Mouse (Mus musculus) monocyte, adult 2 months (primary cell): Measurements from ENCODE around the gene Rhbdl1.
"Not testable (repeated sequence)": the region's sequence is repeated elsewhere in the genome, so short reads cannot be mapped to it uniquely, and the experiment has no call there.

ENCODE experiments used
- DNase-seq, 2 experiments: peaks; one replicate each; pipeline ENCODE4 v3.0.0; 2022; ENCODE audit warnings: low spot score in 2 of 2, low read depth in 1 of 2

Rhbdl1 gene

DNA sequence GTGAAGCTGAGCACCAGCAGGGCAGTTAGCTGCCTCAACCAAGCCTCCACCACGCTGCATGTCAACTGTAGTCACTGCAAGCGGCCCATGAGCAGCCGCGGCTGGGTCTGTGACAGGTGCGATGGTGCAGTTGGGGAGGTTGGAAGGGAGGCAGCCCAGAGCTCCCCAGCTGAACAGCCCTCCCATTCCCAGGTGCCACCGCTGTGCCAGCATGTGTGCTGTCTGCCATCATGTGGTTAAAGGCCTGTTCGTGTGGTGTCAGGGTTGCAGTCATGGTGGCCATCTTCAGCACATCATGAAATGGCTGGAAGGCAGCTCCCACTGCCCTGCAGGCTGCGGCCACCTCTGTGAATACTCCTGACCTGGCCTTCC is 8.9 kb downstream of the Rhbdl1 start:
- no peak for DNase-seq

DNA sequence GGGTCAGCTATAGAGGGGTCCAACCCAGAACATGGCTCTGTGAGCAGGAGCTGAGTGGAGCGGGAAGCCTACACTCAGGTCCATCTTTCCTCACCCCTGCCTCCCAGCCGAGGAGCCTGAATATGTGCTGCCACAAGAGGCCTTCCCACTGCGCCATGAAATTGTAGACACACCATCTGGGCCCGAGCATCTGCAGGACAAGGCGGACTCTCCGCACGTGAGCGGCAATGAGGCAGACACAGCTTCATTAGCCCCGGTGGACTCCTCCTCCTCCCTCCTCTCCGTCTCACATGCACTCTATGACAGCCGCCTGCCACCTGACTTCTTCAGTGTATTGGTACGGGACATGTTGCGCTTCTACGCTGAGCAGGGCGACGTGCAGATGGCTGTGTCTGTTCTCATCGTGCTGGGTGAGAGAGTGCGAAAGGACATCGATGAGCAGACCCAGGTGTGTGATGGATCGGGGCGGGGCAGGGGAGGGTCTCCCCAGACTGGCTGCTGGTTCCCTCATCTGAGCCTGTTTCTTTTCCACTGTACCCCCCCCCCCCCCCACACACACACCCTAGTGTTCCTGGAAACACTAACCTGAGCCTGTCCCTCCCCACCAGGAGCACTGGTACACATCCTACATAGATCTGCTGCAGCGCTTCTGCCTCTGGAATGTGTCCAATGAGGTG is 9.4 kb downstream of the Rhbdl1 start:
- DNase-seq, result no peak

DNA sequence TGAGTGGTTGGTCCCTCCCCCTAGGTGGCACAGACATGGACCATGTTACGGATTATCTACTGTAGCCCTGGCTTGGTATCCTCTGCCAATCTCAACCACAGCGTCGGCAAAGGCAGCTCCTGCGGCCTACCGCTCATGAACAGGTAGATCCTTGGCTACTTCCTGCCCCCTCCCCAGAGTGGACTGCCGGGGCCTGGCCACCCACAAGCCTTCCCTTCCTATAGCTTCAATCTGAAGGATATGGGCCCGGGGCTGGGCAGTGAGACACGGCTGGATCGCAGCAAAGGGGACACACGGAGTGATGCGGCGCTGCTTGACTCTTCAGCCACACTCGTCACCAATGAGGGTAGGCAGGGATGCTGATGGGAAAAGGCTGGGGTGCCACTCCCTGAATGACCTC is 10.1 kb downstream of the Rhbdl1 start:
- no peak for DNase-seq

DNA sequence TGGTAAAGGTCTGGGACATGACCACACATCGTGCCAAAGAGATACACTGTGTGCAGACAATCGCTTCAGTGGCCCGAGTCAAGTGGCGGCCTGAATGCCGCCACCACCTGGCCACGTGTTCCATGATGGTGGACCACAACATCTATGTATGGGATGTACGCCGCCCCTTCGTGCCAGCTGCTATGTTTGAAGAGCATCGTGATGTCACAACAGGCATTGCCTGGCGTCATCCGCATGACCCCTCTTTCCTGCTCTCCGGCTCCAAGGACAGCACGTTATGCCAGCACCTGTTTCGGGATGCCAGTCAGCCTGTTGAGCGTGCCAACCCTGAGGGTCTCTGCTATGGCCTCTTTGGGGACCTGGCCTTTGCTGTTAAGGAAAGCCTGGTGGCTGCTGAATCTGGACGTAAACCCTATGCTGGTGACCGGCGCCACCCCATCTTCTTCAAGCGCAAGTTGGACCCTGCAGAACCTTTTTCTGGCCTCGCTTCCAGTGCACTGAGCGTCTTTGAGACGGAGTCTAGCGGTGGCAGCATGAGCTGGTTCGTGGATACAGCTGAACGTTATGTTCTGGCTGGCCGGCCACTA is 11.0 kb downstream of the Rhbdl1 start:
- DNase-seq, result no peak

DNA sequence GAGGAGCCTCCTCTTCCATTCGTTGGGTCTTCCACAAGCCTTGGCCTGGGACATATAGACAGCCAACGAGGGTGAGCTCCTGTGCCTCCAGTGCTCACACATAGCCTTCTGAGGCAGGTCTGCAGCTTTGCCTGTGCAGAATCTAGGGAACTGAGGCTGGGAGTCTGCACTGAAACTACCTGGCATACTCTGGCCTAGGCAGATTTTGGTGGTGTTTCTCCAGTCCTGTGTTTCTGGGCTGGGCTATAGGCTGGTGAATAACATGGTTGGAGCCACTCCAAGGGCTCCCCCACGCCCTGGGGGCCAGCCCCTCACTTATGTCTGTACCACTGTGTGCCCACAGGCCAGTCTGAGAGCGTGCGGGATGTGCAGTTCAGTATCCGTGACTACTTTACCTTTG is 11.8 kb downstream of the Rhbdl1 start:
- no peak for DNase-seq

DNA sequence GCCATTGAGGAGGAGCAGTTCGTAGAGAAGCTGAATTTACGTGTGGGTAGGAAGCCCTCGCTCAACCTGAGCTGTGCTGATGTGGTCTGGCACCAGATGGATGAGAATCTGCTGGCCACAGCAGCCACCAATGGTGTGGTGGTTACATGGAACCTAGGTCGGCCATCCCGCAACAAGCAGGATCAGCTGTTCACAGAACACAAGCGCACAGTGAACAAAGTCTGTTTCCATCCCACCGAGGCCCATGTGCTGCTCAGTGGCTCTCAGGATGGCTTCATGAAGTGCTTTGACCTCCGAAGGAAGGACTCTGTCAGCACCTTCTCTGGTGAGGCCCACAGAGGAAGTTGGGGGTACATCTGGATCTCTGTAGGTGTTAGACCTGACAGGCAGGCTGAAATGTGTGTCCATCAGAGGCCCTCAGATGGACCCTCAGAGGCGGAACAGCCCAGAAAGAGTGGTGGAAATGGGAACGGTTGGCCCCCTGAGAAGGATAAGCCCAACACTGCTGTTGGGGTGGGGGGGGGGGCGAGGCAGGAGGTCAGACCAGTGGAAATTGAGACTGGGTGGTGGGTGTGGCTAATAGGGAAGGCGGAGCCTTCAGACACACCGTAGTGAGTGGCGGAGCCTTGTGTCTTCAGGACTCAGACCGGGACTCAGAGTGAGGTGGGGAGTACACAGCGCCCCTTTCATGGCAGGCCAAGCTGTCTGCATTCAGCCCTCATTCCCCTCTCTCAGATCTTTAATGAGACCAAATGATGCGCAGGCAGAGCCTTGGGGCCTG is 12.5 kb downstream of the Rhbdl1 start:
- DNase-seq, result no peak

DNA sequence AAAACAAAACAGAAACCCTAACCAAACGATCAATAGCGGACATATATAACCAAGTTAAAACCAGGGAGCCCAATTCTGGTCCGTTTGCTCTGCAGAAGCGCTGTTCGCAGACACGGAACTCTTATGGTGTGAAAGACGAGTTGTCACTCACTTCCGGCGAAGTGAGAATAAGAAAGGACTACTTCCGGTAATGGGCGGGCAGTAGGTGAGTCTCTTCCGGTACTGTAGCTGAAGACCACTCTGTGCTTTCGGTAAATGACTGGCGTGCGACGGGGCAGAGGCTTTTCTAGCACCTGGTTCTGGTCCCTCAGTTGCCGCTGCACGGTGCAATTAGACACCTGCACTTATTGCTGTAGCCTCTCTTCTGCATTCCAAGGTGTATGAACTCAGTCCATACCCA is 13.6 kb downstream of the Rhbdl1 start, which contains the start of gene Wdr24:
Gene Wdr24, plus strand, starts transcription at position 176 of the 400 bp plus-strand sequence.
- peak in 1 of 2 experiments; percentile 44 for DNase-seq

DNA sequence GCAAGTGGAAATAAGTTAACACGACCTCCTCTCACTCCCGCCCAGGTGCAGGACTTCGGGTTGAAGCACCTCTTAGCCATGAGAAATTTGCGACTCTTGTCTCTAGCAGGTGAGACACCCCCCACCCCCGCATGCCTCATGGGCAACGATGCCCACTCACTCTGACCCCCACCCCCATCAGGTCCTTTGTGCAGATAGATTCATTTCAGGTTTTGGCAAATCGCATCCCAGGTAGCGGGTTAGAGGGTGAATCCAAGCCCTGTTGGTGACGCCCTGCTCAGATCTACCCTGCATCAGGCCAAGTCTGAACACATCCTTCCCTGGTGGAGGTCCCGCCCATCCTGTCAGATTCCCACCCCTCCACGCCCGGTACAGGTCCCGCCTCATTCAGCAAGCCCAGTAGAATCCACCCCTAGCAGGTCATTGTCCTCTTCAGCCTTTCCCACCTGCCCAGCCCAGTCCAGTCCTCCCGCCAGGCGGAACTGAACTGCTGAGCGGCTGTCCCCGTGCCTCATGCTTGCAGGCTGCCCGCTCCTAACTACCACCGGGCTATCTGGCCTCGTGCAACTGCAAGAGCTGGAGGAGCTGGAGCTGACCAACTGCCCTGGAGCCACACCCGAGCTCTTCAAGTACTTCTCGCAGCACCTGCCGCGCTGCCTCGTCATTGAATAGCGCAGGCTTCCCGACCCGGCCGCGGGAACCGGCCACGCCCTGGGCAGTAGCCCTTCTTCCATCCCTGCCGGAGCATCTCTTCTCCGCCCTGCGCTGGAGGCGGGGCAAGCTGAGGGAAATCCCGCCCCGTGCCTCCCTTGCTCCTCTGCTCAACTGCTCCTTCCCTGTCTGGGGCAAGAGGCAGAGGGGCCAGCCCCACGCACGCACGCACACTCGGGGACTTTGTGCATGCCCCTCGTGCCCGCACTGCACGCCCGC is 18.0 kb downstream of the Rhbdl1 start:
- DNase-seq, result no peak

DNA sequence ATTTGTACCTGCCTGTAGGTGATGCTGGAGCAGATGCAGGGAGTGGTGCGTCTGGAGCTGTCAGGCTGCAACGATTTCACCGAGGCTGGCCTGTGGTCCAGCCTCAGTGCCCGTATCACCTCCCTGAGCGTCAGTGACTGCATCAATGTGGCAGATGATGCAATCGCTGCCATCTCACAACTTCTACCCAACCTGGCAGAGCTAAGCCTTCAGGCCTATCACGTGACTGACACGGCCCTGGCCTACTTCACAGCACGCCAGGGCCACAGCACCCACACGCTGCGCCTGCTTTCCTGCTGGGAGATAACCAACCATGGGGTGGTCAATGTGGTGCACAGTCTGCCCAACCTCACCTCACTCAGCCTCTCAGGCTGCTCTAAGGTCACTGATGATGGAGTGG is 19.4 kb downstream of the Rhbdl1 start:
- DNase-seq, result no peak

DNA sequence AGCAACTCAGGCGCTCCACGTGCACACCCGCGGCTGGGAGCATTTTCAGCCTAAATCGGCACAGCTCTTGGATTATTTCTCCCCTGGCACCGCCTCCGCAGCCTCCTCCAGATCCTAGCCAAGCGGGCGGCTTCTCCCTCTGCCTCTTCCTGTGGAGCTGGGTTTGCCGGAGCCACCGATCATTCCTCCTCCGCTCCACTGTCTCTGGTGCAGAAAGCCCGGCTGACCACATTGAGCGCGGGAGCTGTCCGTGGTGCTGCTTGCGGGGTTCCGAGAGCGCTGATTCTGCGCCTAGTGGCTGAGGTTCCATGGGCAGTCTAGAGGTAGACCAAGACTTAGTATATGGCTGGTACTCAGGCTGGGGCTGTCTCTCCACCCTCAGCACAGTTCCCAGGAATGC is 23.6 kb downstream of the Rhbdl1 start:
- DNase-seq, result peak in 1 of 2 experiments; percentile 77

DNA sequence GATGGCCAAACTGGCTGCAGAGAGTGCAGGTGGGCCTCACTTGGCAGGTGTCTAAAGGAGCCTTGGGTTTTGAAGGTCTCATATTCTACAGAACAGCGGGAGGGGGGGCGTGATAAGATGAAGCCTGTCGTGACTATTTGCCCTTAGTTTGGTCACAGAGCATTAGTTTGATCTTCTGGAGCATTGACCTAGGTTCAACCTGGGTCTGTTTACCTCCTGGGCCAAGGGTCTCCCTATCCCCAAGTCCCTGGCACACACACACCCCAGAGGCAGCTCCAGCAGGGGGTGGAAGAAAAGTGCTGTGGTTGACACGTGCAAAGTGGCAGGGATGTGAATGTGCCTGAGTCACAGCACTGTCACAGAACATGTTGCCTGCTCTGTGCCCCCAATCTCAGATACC is 26.2 kb downstream of the Rhbdl1 start:
- no peak for DNase-seq

DNA sequence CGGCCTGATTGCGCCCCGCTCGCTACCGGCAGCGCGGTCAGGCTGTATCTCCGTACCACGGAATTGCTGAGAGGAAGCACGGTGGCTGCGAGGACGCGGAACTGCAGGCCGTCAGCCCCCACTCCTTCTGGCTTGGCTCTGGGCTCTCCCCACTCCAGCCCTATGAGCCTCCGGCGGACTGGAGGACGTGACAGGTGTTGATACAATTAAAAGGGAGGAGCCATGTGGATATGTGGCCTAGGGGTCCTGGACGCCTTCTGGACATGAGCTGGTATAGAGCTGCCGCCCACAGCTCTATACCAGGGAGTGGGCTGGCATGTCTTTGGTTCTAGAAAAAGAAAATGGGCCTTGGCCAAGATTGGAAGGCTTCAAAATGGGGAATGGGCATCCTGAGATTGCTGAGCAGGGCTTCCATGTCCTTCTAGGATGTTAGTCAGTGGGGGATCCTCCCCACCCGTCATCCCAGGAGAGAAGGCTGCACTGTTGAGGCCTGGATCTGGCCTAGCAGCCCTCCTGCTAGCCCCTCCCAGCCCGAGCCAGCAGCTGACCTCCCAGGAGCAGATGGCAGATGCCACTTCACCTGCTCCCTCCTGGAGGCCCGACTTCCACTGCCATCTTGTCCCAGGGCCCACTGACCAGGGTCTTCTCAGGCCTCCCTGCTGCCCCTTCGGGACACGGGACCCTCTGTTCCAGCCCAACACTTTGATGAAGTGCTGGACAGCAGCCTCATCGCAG is 27.3 kb downstream of the Rhbdl1 start:
- no peak for DNase-seq

DNA sequence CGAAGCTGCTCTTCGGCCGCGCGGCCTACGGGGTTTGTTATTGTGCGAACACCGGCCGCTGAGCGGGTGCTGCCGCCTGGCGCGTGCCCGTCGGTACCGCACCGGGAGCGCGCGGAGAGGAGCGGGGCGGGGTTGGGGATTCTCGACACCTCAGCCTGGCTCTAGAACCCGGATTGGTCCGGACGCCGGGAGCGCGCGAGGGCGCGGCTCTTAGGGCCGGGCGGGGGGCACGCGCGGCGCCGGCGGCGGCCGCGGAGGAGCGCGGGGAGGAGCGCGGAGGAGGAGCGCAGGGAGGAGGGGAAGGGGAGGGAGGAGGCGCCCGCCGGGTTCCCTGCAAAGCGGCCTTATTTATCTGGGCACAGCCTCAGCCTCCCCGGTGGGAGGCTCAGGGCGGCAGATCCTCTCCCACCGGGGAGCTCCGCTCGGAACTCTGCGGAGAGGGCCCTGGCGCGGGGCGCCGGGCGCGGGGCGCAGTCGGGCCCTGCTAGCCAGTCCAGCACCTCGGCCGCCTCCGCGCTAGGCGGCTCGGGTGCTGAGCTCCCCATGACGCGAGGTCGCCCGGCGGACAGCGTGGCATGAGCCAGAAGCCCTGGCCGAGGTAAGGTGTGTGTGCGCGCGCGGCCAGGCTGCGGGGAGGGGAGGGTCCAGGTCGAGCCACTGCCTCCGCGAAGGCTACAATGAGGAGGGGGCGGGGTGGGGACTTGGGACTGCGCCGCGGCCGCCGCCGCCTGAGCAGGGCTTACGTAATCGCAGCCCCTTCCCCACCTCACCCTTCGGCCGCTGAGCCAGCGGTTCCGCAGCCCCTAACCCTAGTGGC is 28.1 kb downstream of the Rhbdl1 start, which contains the start of gene Fbxl16:
Gene Fbxl16, plus strand, starts transcription at position 297 of the 817 bp plus-strand sequence.
- no peak for DNase-seq

DNA sequence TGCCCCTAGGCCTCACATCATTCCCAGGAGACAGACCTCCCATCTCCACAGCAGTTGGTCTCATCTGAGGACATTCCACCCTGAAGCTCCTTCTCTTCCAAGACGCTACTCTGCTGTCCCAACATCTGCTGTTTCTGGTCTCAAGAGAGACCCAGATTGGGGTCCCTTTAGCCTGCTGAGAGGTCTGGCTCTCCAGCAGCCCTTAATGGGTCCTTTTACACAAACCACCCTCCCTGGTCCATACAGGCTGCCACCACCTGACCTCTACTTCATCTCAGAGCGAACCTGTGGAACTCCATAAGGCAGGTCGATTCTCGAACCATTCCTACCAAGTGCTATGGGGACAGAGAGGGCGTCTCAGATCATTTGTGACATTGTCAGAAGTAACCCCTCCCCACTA is 29.1 kb downstream of the Rhbdl1 start:
- no peak for DNase-seq

DNA sequence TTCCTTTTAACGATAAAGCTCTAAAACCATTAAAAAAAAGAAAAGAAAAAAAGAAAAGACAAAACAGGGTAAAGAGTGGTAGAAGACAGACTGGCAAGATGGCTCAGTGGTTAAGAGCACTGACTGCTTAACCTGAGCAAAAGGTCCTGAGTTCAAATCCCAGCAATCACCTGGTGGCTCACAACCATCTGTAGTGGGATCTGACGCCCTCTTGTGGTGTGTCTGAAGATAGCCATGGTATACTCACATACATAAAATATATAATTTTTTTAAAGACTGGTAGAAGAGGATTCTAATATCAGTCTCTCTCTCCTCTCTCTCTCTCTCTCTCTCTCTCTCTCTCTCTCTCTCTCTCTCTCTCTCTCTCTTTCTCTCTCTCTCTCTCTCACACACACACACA is 29.6 kb downstream of the Rhbdl1 start:
- DNase-seq, result not testable (repeated sequence)

DNA sequence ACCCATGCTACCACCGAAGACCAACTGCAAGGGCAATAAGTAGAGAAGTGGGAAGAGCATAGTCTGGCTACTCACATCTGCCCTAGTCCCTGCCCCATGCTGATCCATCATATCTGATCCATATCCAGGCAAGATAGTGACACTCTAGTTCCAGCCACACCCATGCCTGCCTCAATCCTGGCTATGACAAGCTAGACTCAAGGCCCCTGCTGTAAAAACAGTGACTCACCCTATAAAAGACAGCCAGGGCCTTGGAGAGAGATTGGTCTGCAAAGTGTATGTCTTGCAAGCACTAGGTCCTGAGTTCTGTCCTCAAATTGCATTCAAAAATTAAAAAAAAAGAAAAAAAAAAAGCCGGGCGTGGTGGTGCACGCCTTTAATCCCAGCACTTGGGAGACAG is 30.6 kb downstream of the Rhbdl1 start:
- DNase-seq, result no peak

DNA sequence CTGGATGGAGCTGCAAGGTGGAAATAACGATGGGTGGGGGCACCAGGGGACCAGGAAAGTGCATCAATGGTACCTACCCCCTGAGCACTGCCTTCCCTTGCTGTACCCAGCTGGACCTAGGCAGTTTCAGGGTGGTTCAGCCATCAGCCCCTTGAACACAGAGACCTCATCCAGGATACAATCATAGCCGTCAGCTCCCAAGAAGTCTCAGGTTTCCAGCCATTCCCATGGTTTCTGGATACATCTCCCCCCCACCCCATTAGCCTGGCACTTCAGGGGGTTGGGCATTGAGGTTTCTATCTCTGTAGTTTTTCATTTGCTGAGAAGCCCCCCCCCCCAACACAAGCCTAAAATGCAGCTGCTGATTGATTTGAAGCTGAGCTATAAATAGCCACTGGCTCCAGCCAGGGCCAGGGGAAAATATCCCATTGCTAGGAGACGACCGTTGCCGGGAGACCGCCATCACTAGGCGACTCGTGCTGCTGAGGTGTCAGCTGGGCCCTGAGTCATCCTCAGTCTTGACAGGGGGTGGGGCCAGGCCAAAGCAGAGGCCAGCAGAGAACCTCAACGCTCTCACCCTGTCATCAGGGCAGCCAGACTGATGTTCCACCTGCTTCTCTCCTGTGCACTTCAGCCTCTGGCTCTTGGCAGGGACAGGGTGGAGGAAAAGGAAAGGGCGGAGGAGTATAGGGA is 34.1 kb downstream of the Rhbdl1 start:
- DNase-seq, result no peak

DNA sequence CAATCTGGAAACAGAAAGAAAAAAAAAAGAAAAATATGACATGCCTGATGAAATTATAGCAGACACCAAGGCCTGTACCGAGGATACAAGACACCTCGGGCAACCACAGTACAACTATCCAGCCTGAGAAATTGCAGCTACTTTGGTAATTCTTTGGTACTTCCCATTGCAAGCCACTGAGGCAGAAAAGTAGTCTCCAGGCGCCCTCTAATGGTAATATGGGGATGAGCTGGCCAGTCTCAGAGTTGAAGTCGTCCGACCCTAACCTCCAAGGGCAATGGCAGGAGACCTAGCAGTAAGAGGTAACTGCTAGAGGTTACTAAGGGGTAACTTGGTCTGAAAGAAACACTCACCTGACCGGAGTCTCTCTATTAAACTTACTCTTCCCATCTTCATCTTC is 36.1 kb downstream of the Rhbdl1 start:
- DNase-seq, result peak in 1 of 2 experiments; percentile 41

DNA sequence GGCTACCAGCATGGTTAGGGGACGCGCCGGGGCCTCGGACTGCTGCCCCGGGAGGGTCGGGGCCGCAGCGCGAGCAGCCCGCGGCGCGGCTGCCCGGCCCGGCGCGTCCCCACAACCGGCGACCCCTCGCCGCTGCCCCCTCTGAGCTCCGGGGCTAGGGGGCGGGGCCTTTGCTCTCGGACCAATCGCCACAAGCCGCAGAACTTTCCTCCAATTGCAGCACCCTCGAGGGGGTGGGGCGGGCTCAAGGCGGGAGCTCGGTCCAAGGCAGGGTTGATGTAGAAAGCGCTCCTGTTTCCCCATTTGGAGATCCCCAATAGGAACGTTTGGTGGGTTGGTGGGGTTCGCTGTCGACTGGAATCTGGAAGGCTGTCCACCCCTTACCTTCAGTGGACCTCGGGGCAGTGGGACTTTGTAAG is 40.1 kb downstream of the Rhbdl1 start, which contains the start of gene Metrn:
Gene Metrn, minus strand, starts transcription at position 186 of the 419 bp plus-strand sequence.
- peak; percentile 55 to 65 for DNase-seq
